Mouse (Mus musculus) sigmoid colon, adult 10 weeks (tissue): ENCODE results near the gene Cyp2c37. TPM values are rescaled to one million over a fixed set of nuclear protein-coding genes. Genes with fewer than 3 reads are reported as not detected.

Source experiments
- polyA plus RNA-seq: library from polyadenylated mRNA; stranded (reverse); fragments of 350-450 nt; fragmentation: Illumina TruSeq; extraction: RNeasy Lipid Tissue Mini Kit (QIAGEN cat#74804); gene quantifications from one replicate; pipeline ENCODE4 v1.2.3, GENCODE M21; 2014; ENCODE audit warnings: low read depth, low replicate concordance

The Cyp2c37 gene
- polyA plus RNA-seq = not detected

GRCm38 (mm10) chr19:39992140-39992539 is at the start of gene Cyp2c37:
Cyp2c37 (plus strand) TSS chr19:39992424.

Other genes starting within 250 kb of the Cyp2c37 start
- 1.2 TPM for gene Cyp2c40, start 179.6 kb upstream of the Cyp2c37 start, polyA plus RNA-seq
- gene Cyp2c69, start 105.6 kb upstream of the Cyp2c37 start, polyA plus RNA-seq = 9.2 TPM
- not detected for gene Cyp2c54, start 81.4 kb downstream of the Cyp2c37 start, polyA plus RNA-seq
- gene Cyp2c50, start 97.3 kb downstream of the Cyp2c37 start, polyA plus RNA-seq = not detected
- gene Cyp2c70, start 194.9 kb downstream of the Cyp2c37 start, polyA plus RNA-seq = 2.0 TPM